Mouse (Mus musculus): ENCODE results near the gene Trpm3.

Trpm3 gene

DNA sequence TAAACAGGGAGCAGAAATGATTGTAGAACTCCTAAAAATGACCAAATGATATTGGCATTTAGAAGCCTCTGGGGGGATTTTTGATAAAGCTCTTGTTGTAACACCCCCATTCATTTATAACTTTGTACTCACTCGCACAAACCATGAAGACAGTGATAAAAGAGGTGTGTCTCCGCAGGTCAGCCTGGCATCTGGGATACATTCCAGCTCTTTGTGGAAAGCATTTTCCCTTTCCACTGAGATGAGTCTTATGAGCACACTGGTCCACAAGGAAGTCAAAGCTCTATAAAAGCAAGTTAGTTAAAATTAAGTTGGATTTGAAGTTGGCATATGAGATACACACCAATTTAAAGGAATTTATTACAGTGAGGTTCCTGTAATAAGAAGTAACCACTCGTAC is 600.4 kb downstream of the Trpm3 start:
- no peak for DNase-seq (ENCODE audit: low read depth, low spot score)

GRCm38 (mm10) chr19:22753311-22753809 is 614.5 kb downstream of the Trpm3 start:
- DNase-seq (ENCODE audit: low read depth, low spot score), result no peak

DNA sequence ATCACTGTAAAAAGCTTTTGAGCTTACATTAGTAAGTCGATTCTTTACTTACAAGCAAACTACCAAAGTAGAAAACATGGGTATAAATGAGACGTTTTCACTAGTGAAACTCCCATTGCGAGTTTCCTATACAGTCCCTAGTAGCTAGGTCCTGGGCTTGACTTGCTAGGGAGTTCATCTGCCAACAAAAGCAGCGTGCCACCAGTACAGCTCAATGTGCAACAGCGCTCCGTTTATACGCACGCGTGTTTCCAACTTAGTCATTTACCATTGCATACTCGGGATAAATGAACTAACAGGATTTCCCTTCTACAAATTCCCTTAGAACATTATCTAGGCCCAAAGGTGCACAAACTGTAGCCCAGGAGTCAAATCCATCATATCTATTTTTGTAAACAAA is 615.2 kb downstream of the Trpm3 start:
- no peak for DNase-seq (ENCODE audit: low read depth, low spot score)

DNA sequence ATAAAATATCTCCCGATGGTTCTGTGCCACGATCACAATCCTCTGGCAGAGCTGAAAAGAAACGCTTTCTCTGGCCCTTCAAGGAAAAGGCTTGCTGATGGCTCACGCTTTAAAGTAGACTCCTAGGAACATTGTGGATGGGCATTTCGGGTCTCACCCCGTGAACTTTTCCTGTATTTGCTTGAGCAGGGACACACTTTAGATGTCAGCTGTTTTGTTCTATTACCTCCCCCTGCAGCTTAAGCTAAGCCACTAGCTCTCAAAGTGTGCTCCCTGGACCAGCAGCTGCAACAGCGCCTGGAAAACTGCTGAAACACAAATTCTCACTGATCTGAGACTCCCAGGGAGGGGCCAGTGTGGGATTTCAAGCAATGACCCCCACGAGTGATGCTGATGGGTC is 615.7 kb downstream of the Trpm3 start:
- DNase-seq (ENCODE audit: low read depth, low spot score), result no peak

GRCm38 (mm10) chr19:22758496-22758895 is 619.6 kb downstream of the Trpm3 start:
- DNase-seq (ENCODE audit: low read depth, low spot score), result no peak

DNA sequence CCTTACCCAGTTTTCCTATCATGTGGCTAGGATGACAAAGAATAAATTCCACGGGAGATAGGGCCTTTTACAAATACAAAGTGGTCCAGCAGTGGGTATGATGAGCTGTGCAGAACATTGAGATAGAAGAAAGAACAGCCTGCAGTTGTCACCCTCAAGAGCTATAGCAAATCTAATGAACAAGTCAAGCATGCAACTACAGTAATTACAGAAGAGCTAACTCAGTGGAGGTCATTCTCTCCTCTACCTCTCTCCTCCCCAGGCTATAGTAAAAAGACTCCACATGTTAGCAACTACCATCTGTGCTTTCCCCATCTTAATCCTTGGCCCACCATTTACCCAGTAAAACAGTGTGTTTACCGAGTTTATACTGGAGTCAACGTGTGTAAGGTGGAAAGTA is 629.4 kb downstream of the Trpm3 start:
- no peak for DNase-seq (ENCODE audit: low read depth, low spot score)

DNA sequence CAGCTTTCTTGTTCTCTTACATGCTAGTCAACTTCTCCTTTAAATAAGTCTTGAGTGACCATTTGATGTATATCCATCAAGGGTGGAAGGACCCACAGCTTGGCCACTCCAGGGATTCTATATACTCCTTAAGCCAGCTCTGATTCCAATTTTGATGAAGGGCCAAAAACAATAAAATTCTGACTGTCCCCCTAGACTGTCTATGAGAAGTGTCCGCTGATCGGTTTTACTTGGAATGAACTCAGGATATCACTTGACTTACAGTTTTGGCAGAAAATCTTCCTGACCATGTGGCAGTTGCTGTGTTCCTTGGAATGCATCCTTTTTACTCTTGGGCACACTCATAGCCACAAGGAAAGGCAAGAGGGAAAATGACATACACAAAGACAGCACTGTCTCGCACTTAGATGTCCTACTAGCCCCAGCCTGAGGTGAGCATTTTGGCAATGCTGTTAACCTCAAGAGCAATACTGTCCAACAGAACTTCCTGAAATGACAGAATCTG is 636.4 kb downstream of the Trpm3 start:
- DNase-seq (ENCODE audit: low read depth, low spot score), result no peak

GRCm38 (mm10) chr19:22780192-22780843 is 641.5 kb downstream of the Trpm3 start:
- DNase-seq (ENCODE audit: low read depth, low spot score), result no peak

DNA sequence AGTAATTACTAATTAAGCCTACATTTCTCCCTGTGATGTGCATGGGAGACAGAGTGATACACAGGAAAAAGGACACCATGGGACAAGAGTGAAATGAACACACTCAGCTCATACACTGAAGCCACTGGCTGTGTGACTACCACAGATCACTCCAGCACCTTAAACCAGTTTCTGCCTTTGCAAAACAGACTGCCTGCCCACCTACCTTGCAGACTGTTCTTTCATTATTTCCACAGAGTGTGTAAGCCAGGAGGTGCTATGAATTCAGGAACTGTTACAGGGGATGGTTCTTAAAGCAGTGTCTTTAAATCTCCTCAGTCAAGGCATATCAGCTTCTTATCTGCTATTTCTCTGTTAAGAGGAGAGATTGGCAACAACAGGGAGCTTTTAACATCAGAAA is 642.7 kb downstream of the Trpm3 start:
- DNase-seq (ENCODE audit: low read depth, low spot score), result no peak

DNA sequence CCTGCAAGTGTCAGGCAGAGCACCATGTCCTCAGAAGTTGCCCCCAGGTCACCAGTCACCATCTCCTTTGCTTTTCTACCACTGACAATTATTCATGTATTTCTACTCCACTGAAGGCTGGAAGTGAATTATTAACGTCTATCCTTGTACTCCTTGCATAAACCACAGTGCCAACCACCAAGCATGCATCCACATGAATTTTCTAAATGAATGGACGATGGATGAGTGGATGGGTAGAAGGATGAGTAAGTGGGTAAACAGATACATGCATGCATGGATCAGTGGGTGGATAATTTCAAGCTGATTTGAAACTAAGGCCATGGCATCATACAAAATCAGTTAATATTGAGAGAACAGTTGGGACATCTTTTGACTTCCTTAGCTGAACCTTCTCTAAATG is 644.9 kb downstream of the Trpm3 start:
- no peak for DNase-seq (ENCODE audit: low read depth, low spot score)

DNA sequence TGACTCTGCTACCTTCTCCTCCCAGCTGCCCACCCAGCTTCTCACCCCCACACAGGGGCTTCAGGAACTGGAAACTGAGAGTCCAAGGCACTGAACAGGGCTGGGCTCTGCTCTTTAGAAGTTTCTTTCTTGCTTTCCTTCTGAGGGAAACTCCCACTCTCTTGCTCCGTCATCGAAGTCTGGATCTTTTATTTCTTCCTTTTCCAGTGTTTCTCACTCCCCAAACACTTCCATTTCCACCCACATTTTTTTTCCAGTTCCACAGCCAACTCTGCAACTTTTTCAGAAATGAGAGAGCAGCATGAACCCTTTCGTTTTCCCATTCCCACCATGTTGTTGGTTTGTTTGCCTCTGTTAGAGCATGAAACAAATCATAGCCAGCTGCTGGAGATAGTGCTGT is 650.9 kb downstream of the Trpm3 start:
- DNase-seq (ENCODE audit: low read depth, low spot score), result no peak

DNA sequence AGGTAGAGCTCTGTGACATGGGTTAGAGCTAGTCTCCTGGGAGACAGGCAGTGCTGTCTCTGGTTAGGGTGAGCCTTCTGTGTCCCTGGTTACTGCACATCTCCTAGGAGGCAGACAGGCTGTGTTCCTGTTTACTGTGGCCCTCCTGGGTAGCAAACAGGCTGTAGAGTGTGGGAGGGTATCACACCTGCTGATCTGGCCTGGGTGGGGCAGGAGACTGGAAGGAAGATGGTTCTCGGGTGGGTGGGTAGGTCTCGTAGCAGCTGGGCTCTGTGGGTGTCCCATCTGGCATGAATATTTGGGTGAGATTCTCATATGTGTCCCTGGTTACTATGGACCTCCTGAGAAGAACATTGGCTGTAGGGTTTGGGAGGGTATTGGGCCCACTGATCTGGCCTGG is 658.1 kb downstream of the Trpm3 start:
- DNase-seq (ENCODE audit: low read depth, low spot score), result no peak

DNA sequence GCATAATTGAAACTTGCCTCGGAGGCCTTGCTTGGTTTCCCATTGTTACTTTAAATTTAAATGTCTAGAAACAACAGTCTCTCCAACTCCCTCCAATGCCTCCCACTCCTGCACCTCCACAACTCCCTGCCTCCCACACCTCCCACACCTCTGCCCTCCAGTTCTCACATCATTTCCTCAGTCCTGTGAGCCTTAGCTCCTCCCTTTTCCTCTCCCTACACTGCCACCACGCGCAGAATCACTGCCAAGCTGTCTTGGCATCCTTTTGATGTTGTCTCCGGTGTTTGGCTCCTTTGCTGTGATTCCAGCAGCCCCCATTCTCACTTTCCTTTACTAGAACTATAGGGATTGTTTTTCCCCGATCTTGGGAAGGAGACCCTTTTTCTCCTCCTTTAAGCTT is 661.6 kb downstream of the Trpm3 start:
- no peak for DNase-seq (ENCODE audit: low read depth, low spot score)

DNA sequence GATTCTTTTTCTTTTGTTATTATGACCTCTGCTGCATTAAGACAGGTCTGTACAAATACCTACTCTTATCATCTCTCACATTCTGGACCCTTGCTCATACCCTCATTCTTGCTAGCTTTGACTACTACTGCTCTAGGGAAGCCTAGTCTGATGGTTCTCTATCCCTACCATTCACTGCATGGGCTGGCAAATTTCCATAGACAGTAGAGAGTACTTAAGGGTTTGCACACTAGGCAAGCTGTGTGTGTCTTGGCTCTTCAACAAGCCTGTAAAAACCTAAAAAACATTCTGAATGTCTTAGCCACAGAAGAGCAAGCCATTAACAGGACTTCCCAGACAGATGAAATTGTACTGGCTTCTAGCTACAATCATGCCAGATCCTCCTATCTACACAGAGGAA is 664.5 kb downstream of the Trpm3 start:
- no peak for DNase-seq (ENCODE audit: low read depth, low spot score)

- DNase-seq (ENCODE audit: low read depth, low spot score), result no peak
These were observed 665.5 kb downstream of the Trpm3 start for GRCm38 (mm10) chr19:22804311-22804710.

DNA sequence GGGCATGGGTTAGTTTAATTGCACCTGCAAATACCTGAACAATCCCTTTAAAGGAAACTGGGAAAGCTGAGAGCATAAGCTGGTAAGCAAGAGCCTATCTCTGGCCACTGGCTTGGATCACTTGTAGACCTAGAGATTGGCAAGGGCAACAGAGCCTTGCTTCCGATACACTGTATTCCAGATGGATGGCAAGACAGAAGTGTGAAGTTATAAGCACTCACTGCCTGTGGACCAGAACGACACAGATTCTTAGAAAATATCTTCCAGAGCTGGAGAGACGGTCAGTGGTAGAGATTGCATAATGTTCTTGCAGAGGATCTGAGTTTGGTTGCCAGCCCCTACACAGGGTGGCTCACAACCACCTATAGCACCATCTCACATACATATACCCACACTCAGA is 671.4 kb downstream of the Trpm3 start:
- no peak for DNase-seq (ENCODE audit: low read depth, low spot score)

GRCm38 (mm10) chr19:22821741-22822140 is 682.9 kb downstream of the Trpm3 start:
- DNase-seq (ENCODE audit: low read depth, low spot score), result no peak

- DNase-seq (ENCODE audit: low read depth, low spot score), result peak; percentile 81
These were observed 684.7 kb downstream of the Trpm3 start for GRCm38 (mm10) chr19:22823491-22823981.

DNA sequence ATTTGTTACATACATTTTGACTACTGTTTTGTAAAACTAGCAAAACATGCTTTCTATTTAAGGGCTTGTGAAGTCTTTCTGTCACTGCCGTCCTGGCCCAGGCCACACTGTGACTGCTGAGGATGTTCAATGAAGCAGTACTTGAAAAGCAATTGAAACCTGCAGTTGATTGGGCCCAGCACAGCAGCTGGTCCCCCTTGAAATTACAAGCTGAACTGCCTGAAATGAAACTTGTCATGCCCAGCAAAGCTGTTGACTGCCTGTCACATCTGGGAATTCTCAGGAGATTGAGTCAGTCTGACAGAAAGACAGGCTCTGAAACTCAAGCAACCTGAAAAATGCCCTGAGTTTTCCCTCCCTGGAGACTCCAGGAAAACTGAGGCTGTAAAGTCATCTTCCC is 687.0 kb downstream of the Trpm3 start:
- no peak for DNase-seq (ENCODE audit: low read depth, low spot score)

DNA sequence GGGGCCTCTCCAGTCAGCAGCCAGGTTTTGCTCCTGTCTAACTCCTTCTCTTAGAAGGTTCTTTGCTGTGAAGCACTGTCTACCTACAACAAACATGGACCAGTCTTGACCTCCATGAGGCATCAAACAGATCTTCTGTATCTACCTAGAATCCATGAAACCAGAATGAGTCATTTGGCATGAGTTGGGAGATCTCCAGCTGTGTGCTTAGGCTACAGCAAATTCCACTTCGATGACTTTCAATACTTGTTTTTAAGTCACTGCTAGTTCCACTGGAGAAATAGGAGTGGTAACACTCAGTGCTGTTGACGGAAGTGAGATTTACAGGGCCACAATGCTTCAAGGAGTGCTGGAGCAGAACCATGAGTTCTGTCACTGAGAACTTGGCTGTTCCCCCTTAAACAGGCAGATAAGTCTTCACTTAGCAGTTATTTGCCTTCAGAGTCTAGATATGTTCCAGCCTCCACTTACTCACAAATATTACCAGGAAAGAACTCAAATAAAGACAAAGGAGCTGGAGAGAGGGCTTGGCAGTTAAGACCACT is 689.4 kb downstream of the Trpm3 start:
- DNase-seq (ENCODE audit: low read depth, low spot score), result no peak

GRCm38 (mm10) chr19:22841081-22842040 is 702.5 kb downstream of the Trpm3 start:
- no peak for DNase-seq (ENCODE audit: low read depth, low spot score)

GRCm38 (mm10) chr19:22842697-22843096 is 703.9 kb downstream of the Trpm3 start:
- DNase-seq (ENCODE audit: low read depth, low spot score), result no peak
